Mouse (Mus musculus) C2C12 (cell line): ENCODE measurements around the gene Slc38a2. TPM values are rescaled to one million over a fixed set of nuclear protein-coding genes. Genes with fewer than 3 reads are reported as not detected.

Experiments
- H3K27me3 ChIP-seq: one replicate; pipeline ENCODE4 v1.6.1; 2011; ENCODE audit not compliant: control insufficient read depth, insufficient read depth, insufficient read length
- H3K36me3 ChIP-seq: one replicate; pipeline ENCODE4 v1.6.1; 2011; ENCODE audit not compliant: control insufficient read depth, insufficient read depth
- H3K4me3 ChIP-seq: one replicate; pipeline ENCODE4 v1.5.1; 2011; ENCODE audit warnings: mild to moderate bottlenecking, control low read depth; ENCODE audit not compliant: poor library complexity, insufficient read depth, severe bottlenecking
- H3K79me2 ChIP-seq: one replicate; pipeline ENCODE4 v1.6.1; 2011; ENCODE audit not compliant: control insufficient read depth, insufficient read depth
- H3K79me3 ChIP-seq: one replicate; pipeline ENCODE4 v1.6.1; 2011; ENCODE audit warnings: low read depth, control low read depth
- H3ac ChIP-seq: one replicate; pipeline ENCODE3; 2011; ENCODE audit warnings: low read depth; ENCODE audit not compliant: control insufficient read depth, insufficient read length
- CEBPB ChIP-seq: IDR thresholded peaks from one replicate; pipeline ENCODE4 v1.6.1; 2011; ENCODE audit warnings: low read depth, mild to moderate bottlenecking, control low read depth, moderate library complexity
- CTCF ChIP-seq: IDR thresholded peaks from one replicate; pipeline ENCODE4 v1.5.1; 2011; ENCODE audit not compliant: control insufficient read depth, insufficient read depth, insufficient read length
- FOSL1 ChIP-seq: IDR thresholded peaks from one replicate; pipeline ENCODE4 v1.8.0; 2011; ENCODE audit warnings: mild to moderate bottlenecking, low read length; ENCODE audit not compliant: poor library complexity, insufficient read depth, severe bottlenecking
- MAX ChIP-seq: IDR thresholded peaks from one replicate; pipeline ENCODE4 v1.6.1; 2011; ENCODE audit warnings: mild to moderate bottlenecking, control low read depth
- MYOD1 ChIP-seq: IDR thresholded peaks from one replicate; pipeline ENCODE4 v1.6.1; 2011; ENCODE audit warnings: low read depth; ENCODE audit not compliant: control insufficient read depth, insufficient read length
- MYOG ChIP-seq: IDR thresholded peaks from one replicate; pipeline ENCODE4 v1.6.1; 2011; ENCODE audit not compliant: control insufficient read depth, insufficient read length; ENCODE audit errors: extremely low read depth
- USF1 ChIP-seq: IDR thresholded peaks from one replicate; pipeline ENCODE4 v1.6.1; 2011; ENCODE audit warnings: low read depth, mild to moderate bottlenecking, control low read depth, moderate library complexity
- polyA plus RNA-seq: library from polyadenylated mRNA; unstranded; fragments of >200 nt; fragmentation: generic; extraction: Trizol; gene quantifications from one replicate; pipeline ENCODE4 v1.2.1, GENCODE M21; 2012; ENCODE audit warnings: missing spikeins

Slc38a2 gene
- polyA plus RNA-seq, 1 experiment = 99.9 TPM

DNA sequence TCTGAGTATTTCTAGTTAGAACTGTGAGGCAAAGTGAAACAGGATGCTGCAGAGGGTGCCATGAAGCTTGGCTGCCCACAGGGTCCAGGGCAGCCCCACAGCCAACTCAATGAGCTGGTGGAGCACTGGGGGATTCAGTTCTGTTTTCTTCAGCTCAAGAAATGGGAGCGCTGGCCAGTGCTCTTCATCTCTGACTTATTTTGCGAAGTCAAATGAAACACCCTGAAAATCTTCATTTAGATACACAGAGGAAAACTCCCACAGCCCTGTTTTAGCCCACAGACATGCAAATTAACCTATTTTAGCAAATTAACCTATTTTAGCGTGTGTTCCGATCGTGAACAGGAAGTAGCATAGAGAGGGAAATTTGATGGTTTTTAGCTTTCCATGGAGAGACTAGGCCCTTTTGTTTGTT lies 45.4 kb upstream of the Slc38a2 start:
- no peaks in the 10 kb centered on the region for H3K79me2 ChIP-seq
- no peak overlapping the region for H3ac ChIP-seq
- H3K27me3 ChIP-seq = no peaks in the 10 kb centered on the region
- no peaks in the 10 kb centered on the region for H3K79me3 ChIP-seq
- TF ChIP-seq MYOD1 (no peak), MAX (no peak), CTCF (no peak), CEBPB (no peak), FOSL1 (no peak), USF1 (no peak), MYOG (no peak)
- no peak overlapping the region for H3K4me3 ChIP-seq
- no peaks in the 10 kb centered on the region for H3K36me3 ChIP-seq

DNA sequence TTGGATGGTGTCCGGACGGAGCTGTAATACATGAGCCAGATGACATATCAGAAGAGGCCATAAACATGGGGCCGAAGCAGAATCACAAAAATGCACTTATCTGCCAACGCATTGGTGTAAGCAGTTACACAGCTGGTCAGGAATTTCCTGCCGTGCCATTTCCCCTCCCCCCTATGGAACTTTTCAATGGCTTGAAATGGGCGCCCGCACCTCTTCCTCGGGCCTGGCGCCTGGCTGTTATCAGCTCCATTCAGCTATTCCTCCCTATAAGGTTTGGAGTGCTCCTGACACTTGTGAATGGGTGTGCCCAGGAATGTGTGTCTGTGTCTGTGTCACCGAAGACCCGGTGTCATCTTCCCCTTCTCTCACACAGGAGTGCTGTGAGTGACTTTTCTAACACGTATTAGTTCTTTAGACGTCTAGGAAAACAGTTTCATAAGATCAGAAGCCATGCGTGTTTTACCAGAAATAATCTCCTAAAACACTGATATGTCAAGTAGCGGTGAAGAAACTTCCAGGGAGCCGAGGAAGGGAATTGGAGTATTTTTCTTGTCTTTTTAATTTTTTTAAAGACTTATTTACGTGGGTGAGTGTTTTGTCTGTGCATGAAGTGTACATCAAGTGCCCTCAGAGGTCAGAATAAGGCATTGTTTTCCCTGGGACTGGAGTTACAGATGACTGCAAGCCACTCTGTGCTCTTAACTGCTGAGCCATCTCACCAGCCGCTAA lies 44.8 kb upstream of the Slc38a2 start:
- no peak overlapping the region for H3K4me3 ChIP-seq
- no peaks in the 10 kb centered on the region for H3K79me2 ChIP-seq
- no peak overlapping the region for H3ac ChIP-seq
- H3K79me3 ChIP-seq = no peaks in the 10 kb centered on the region
- no peaks in the 10 kb centered on the region for H3K36me3 ChIP-seq
- no peaks in the 10 kb centered on the region for H3K27me3 ChIP-seq
- no peak for TF ChIP-seq FOSL1
- no peak for TF ChIP-seq MYOD1
- TF ChIP-seq CEBPB = no peak
- TF ChIP-seq MAX = no peak

DNA sequence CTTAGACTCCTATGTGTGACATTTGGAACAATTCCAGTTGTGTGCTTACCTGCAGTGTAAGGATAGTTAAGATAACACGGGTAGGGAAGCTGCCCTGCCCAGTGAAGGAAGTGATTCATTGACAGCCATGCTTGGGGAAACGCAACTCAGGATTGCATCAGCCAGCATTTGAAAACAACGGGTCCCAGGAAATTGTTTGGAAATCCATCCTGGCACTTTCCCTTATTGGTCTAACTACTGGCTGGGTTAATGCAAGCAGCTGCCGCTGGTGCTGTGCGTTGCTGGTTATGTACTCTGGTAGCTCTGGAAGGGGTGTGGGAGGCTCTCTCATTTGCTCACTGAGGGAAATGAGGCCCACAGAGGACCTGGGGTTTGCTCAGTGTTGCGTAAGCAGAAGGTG lies 43.7 kb upstream of the Slc38a2 start:
- H3K79me3 ChIP-seq = no peaks in the 10 kb centered on the region
- H3K27me3 ChIP-seq = no peaks in the 10 kb centered on the region
- no peaks in the 10 kb centered on the region for H3K36me3 ChIP-seq
- no peak overlapping the region for H3K4me3 ChIP-seq
- H3K79me2 ChIP-seq = no peaks in the 10 kb centered on the region
- no peak overlapping the region for H3ac ChIP-seq
- no peak for TF ChIP-seq MAX
- no peak for TF ChIP-seq MYOD1
- TF ChIP-seq CEBPB = no peak
- no peak for TF ChIP-seq FOSL1
- no peak for TF ChIP-seq USF1
- TF ChIP-seq CTCF = no peak
- no peak for TF ChIP-seq MYOG

DNA sequence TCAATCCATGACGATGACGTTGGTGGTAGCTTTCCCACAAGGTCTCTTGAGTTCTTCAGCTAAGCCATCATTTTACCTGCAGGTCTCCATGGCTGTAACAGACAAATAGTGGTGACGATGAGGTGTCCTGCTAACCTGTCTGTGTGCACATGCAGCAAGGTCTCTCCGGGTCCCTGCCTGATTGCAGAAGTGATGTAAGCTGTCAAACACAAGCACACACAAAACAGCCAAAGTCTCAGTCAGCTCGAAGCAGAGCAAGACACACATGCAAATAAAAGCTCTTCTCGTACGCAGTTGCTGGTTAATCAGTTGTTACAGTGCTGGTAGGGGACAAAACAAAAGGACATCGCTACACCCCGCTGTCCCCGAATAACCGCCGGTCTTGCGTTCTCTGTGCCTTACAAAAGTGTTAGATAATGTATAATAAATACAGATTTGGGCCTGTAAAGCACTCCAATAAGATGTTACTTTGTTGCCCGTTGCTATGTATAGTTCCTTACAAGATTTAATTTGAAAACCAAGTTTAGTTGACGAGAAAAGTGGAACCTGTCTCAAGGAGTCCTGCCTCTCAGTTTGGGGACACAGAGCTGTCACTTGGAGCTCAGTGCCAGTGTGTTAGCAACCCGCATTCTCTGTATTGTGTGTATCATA lies 43.2 kb upstream of the Slc38a2 start:
- no peak for TF ChIP-seq USF1
- no peak for TF ChIP-seq CTCF
- TF ChIP-seq FOSL1 = no peak
- no peak for TF ChIP-seq CEBPB
- TF ChIP-seq MAX = no peak
- TF ChIP-seq MYOG = no peak
- no peak for TF ChIP-seq MYOD1
- Histone ChIP-seq H3K36me3 (no peaks in the 10 kb centered on the region), H3K79me2 (no peaks in the 10 kb centered on the region), H3K27me3 (no peaks in the 10 kb centered on the region), H3K79me3 (no peaks in the 10 kb centered on the region), H3ac (no peak overlapping the region), H3K4me3 (no peak overlapping the region)

DNA sequence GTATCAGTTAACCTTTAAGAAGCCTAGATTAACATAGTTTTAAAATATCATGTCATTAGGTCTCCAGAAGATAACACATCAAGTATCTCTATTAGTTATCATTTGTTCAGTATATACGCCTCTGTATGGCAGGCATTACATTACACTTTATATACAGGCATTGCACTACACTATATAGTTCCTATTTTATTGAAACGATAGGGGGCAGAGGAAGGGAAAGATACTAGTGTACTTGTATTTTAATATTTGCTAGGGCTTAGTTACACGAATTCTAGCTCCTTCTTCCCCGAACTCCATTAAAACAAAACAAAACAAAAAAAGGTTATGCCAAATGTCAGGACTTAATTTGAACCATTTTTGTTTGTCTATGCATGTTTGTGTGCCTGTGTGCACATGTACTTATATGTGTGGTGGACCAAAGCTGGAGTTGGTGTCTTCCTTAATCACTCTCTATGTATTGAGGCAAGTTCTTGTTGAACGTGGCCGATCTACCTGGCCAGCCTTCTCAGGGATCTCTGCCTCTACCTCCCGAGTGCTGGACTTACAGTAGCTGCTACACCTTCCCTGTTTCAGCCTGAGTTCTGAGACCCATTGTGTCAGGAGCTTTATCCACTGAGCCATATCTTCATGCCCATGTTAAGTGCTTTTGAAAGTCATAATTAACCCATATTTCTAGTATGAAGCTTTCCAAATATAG lies 41.5 kb upstream of the Slc38a2 start:
- no peaks in the 10 kb centered on the region for H3K36me3 ChIP-seq
- no peaks in the 10 kb centered on the region for H3K27me3 ChIP-seq
- no peak overlapping the region for H3K4me3 ChIP-seq
- no peaks in the 10 kb centered on the region for H3K79me3 ChIP-seq
- no peaks in the 10 kb centered on the region for H3K79me2 ChIP-seq
- TF ChIP-seq MAX (no peak), FOSL1 (no peak), CTCF (no peak), CEBPB (no peak), MYOG (no peak), USF1 (no peak), MYOD1 (no peak)
- H3ac ChIP-seq = no peak overlapping the region

DNA sequence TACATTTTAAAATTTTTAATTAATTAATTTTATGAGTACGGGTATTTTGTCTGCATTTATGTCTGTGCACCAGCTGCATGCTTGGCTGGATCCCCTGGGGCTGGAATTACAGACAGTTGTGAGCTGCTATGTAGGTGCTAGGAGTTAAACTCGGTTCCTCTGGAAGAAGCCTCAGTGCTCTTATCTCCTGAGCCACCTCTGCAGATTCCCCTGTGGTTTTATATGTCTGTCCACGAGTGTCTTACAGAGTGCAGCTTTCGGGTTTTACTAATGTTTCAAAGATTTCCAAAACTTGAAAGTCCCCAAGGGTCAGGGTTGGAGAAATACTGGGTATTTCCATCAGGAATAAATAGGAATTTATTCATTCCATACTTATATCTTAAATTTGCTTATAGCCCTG lies 40.6 kb upstream of the Slc38a2 start:
- Histone ChIP-seq H3K79me2 (no peaks in the 10 kb centered on the region), H3K36me3 (no peaks in the 10 kb centered on the region), H3K27me3 (no peaks in the 10 kb centered on the region), H3ac (no peak overlapping the region), H3K79me3 (no peaks in the 10 kb centered on the region), H3K4me3 (no peak overlapping the region)
- TF ChIP-seq USF1 (no peak), MYOD1 (no peak), MYOG (no peak), CEBPB (no peak), MAX (no peak), CTCF (no peak), FOSL1 (no peak)
